Mouse (Mus musculus): ENCODE measurements around the gene Rxfp2. TPM values are rescaled to one million over a fixed set of nuclear protein-coding genes. Genes with fewer than 3 reads are reported as not detected.

Rxfp2 gene
- total and polyA plus RNA-seq, 3 experiments = 0.16 TPM; not detected in 2

DNA sequence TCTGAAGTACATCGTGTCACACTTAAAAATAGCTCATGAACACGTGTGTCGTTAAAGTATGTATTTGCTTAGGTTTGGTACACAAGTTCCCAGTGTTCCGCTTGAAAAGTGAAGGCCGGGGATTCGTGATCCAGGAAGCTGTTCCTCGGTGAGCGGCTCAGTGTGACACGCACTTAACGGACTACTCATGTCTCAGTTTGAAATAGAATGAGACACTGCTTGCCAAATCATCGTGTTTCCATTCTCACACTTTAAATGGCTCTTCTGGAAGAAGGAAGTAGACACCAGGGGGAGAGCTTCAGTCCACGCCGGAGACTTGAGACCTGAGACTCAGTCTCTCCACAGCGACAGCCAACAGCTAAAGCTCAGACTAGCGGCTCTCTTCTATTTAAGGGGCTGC lies 28.0 kb downstream of the Rxfp2 start:
- Histone ChIP-seq H3K9me3 (replicated peaks) (peaks cover 60% of the 10 kb centered on the region), H3K4me1 (ENCODE audit: insufficient read depth, low read depth, low read length) (no peaks in the 10 kb centered on the region), H3K27me3 (ENCODE audit: insufficient read depth, low read length) (no peaks in the 10 kb centered on the region), H3K4me3 (ENCODE audit: low read depth, low read length) (no peak overlapping the region), H3K36me3 (replicated peaks) (no peaks in the 10 kb centered on the region)
- ATAC-seq (ENCODE audit: extremely low read depth, insufficient number of reproducible peaks, low FRiP score, poor library complexity, severe bottlenecking) (no peak), DNase-seq (ENCODE audit: low spot score) (no peak)
- no peak for TF ChIP-seq GATA2 (IDR thresholded peaks at IDR 0.05; ENCODE audit: borderline replicate concordance, low read depth, low read length)

DNA sequence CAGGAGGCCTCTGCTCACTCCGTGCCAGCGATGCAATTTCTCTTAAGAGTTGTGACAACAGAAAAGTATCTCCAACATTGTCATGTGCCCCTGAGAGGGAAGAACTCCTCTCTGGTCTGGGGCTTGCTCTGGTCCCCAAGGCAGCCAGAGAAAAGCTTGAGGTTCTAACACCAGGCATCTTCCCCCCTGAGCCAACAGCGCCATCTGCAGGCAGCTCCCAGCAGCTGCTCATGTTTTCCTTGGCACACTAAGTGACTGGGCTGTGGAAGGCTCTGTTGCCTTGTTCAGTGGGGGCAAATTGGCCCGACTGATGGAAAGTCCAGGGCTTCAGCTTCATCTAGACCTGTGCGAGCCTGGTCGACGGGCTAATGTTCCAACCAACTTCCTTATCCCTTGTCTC lies 31.5 kb downstream of the Rxfp2 start:
- ATAC-seq (ENCODE audit: extremely low read depth, insufficient number of reproducible peaks, low FRiP score, poor library complexity, severe bottlenecking) = no peak

GRCm38 (mm10) chr5:150051828-150052227 lies 33.4 kb downstream of the Rxfp2 start:
- H3K9me3 ChIP-seq (replicated peaks) = peaks cover 66% of the 10 kb centered on the region
- ATAC-seq (ENCODE audit: extremely low read depth, insufficient number of reproducible peaks, low FRiP score, poor library complexity, severe bottlenecking) (no peak), DNase-seq (ENCODE audit: low spot score) (no peak)
- TF ChIP-seq CTCF (IDR thresholded peaks at IDR 0.05; ENCODE audit: low read depth, low read length) (no peak), GATA2 (IDR thresholded peaks at IDR 0.05; ENCODE audit: borderline replicate concordance, low read depth, low read length) (no peak), POLR2AphosphoS5 (IDR thresholded peaks at IDR 0.05; ENCODE audit: insufficient replicate concordance, low read depth, low read length) (no peak), GATA1 (IDR thresholded peaks at IDR 0.05; ENCODE audit: borderline replicate concordance, low read length) (no peak), TAL1 (conservative IDR thresholded peaks at IDR 0.05; ENCODE audit: low read depth, low read length) (no peak)
- H3K4me3 ChIP-seq (ENCODE audit: low read depth, low read length) = no peak overlapping the region
- no peaks in the 10 kb centered on the region for H3K27me3 ChIP-seq (ENCODE audit: insufficient read depth, low read length)
- H3K36me3 ChIP-seq (replicated peaks) = no peaks in the 10 kb centered on the region
- H3K4me1 ChIP-seq (ENCODE audit: insufficient read depth, low read depth, low read length) = no peaks in the 10 kb centered on the region

More for the DNA sequence above, 31.5 kb downstream of the Rxfp2 start:
- Histone ChIP-seq H3K4me3 (ENCODE audit: low read depth, low read length) (no peak overlapping the region; the same call in 1 of the 2 replicates), H3K36me3 (replicated peaks) (no peaks in the 10 kb centered on the region), H3K27me3 (ENCODE audit: insufficient read depth, low read length) (no peaks in the 10 kb centered on the region), H3K4me1 (ENCODE audit: insufficient read depth, low read depth, low read length) (no peaks in the 10 kb centered on the region), H3K9me3 (replicated peaks) (peaks cover 65% of the 10 kb centered on the region)
- TF ChIP-seq CTCF (IDR thresholded peaks at IDR 0.05; ENCODE audit: low read depth, low read length) = no peak
- TF ChIP-seq POLR2AphosphoS5 (IDR thresholded peaks at IDR 0.05; ENCODE audit: insufficient replicate concordance, low read depth, low read length) = no peak
- TF ChIP-seq GATA1 (IDR thresholded peaks at IDR 0.05; ENCODE audit: borderline replicate concordance, low read length) = no peak
- no peak for DNase-seq (ENCODE audit: low spot score)

DNA sequence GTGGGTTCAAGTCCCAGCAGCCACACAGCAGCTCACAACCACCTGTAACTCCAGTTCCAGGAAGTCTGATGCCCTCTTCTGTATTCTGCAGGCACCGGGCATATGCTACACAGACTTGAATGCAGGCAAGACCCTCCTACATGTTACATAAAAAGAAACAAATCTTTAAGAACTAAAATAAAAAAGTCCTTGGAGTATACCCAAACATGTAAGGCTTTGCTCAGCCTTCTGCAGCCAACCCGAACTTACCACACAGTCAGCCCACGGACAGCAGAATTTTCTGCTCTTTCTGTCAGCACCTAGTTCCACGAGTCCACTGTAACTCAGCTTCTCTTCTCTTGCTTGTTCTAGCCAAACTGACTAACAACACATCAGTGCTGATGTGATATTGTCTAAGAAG lies 34.8 kb downstream of the Rxfp2 start:
- DNase-seq (ENCODE audit: low spot score) (no peak), ATAC-seq (ENCODE audit: extremely low read depth, insufficient number of reproducible peaks, low FRiP score, poor library complexity, severe bottlenecking) (no peak)
- TF ChIP-seq GATA2 (IDR thresholded peaks at IDR 0.05; ENCODE audit: borderline replicate concordance, low read depth, low read length) (no peak), POLR2AphosphoS5 (IDR thresholded peaks at IDR 0.05; ENCODE audit: insufficient replicate concordance, low read depth, low read length) (no peak), TAL1 (conservative IDR thresholded peaks at IDR 0.05; ENCODE audit: low read depth, low read length) (no peak), GATA1 (IDR thresholded peaks at IDR 0.05; ENCODE audit: borderline replicate concordance, low read length) (no peak), CTCF (IDR thresholded peaks at IDR 0.05; ENCODE audit: low read depth, low read length) (no peak)
- Histone ChIP-seq H3K36me3 (replicated peaks) (no peaks in the 10 kb centered on the region), H3K4me3 (ENCODE audit: low read depth, low read length) (no peak overlapping the region), H3K27me3 (ENCODE audit: insufficient read depth, low read length) (no peaks in the 10 kb centered on the region), H3K4me1 (ENCODE audit: insufficient read depth, low read depth, low read length) (no peaks in the 10 kb centered on the region), H3K9me3 (replicated peaks) (peaks cover 69% of the 10 kb centered on the region)

DNA sequence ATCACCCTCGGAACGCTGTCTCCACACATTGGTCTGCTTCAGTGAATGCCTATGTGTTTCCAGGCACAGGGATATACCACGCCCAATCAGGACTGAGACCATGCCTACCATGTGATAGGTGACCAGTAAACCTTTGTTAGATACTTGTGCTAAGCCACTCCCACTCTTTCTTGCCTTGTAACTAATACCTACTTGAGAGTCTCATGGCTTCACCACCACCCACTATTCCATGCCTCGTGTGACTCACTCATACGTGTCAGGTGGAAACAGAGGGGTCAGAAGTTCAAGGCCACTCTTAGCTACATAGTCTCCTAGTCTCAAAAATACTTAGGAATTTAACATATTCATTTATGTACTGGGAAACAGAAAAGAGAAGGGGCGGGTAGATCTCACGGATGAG lies 35.5 kb downstream of the Rxfp2 start:
- Histone ChIP-seq H3K9me3 (replicated peaks) (peaks cover 66% of the 10 kb centered on the region), H3K4me1 (ENCODE audit: insufficient read depth, low read depth, low read length) (no peaks in the 10 kb centered on the region), H3K4me3 (ENCODE audit: low read depth, low read length) (no peak overlapping the region), H3K27me3 (ENCODE audit: insufficient read depth, low read length) (no peaks in the 10 kb centered on the region), H3K36me3 (replicated peaks) (no peaks in the 10 kb centered on the region)
- DNase-seq (ENCODE audit: low spot score) (no peak), ATAC-seq (ENCODE audit: extremely low read depth, insufficient number of reproducible peaks, low FRiP score, poor library complexity, severe bottlenecking) (no peak)
- TF ChIP-seq GATA2 (IDR thresholded peaks at IDR 0.05; ENCODE audit: borderline replicate concordance, low read depth, low read length) = no peak
- TF ChIP-seq GATA1 (IDR thresholded peaks at IDR 0.05; ENCODE audit: borderline replicate concordance, low read length) = no peak
- no peak for TF ChIP-seq POLR2AphosphoS5 (IDR thresholded peaks at IDR 0.05; ENCODE audit: insufficient replicate concordance, low read depth, low read length)
- no peak for TF ChIP-seq TAL1 (conservative IDR thresholded peaks at IDR 0.05; ENCODE audit: low read depth, low read length)
- TF ChIP-seq CTCF (IDR thresholded peaks at IDR 0.05; ENCODE audit: low read depth, low read length) = no peak

- H3K36me3 ChIP-seq (replicated peaks) = no peaks in the 10 kb centered on the region
- no peak overlapping the region for H3K4me3 ChIP-seq (ENCODE audit: low read depth, low read length)
- DNase-seq (ENCODE audit: low spot score) (no peak), ATAC-seq (ENCODE audit: extremely low read depth, insufficient number of reproducible peaks, low FRiP score, poor library complexity, severe bottlenecking) (no peak)
- H3K27me3 ChIP-seq (ENCODE audit: insufficient read depth, low read length) = no peaks in the 10 kb centered on the region
- H3K4me1 ChIP-seq (ENCODE audit: insufficient read depth, low read depth, low read length) = no peaks in the 10 kb centered on the region
- peaks cover 64% of the 10 kb centered on the region for H3K9me3 ChIP-seq (replicated peaks)
- TF ChIP-seq GATA1 (IDR thresholded peaks at IDR 0.05; ENCODE audit: borderline replicate concordance, low read length) (no peak), CTCF (IDR thresholded peaks at IDR 0.05; ENCODE audit: low read depth, low read length) (no peak), GATA2 (IDR thresholded peaks at IDR 0.05; ENCODE audit: borderline replicate concordance, low read depth, low read length) (no peak), TAL1 (conservative IDR thresholded peaks at IDR 0.05; ENCODE audit: low read depth, low read length) (no peak), POLR2AphosphoS5 (IDR thresholded peaks at IDR 0.05; ENCODE audit: insufficient replicate concordance, low read depth, low read length) (no peak)
These were observed 36.8 kb downstream of the Rxfp2 start for GRCm38 (mm10) chr5:150055322-150055721.

GRCm38 (mm10) chr5:150056056-150056455 lies 37.6 kb downstream of the Rxfp2 start:
- TF ChIP-seq POLR2AphosphoS5 (IDR thresholded peaks at IDR 0.05; ENCODE audit: insufficient replicate concordance, low read depth, low read length) (no peak), CTCF (IDR thresholded peaks at IDR 0.05; ENCODE audit: low read depth, low read length) (no peak), GATA2 (IDR thresholded peaks at IDR 0.05; ENCODE audit: borderline replicate concordance, low read depth, low read length) (no peak), TAL1 (conservative IDR thresholded peaks at IDR 0.05; ENCODE audit: low read depth, low read length) (no peak), GATA1 (IDR thresholded peaks at IDR 0.05; ENCODE audit: borderline replicate concordance, low read length) (no peak)
- Histone ChIP-seq H3K4me3 (ENCODE audit: low read depth, low read length) (no peak overlapping the region), H3K4me1 (ENCODE audit: insufficient read depth, low read depth, low read length) (no peaks in the 10 kb centered on the region), H3K27me3 (ENCODE audit: insufficient read depth, low read length) (no peaks in the 10 kb centered on the region), H3K9me3 (replicated peaks) (peaks cover 64% of the 10 kb centered on the region), H3K36me3 (replicated peaks) (no peaks in the 10 kb centered on the region)
- ATAC-seq (ENCODE audit: extremely low read depth, insufficient number of reproducible peaks, low FRiP score, poor library complexity, severe bottlenecking) (no peak), DNase-seq (ENCODE audit: low spot score) (no peak)

All from G1E (cell line).